Mouse (Mus musculus) sigmoid colon, adult 10 weeks (tissue): ENCODE measurements around the gene Epm2a. TPM values are rescaled to one million over a fixed set of nuclear protein-coding genes. Genes with fewer than 3 reads are reported as not detected.

ENCODE experiments used
- polyA plus RNA-seq: library from polyadenylated mRNA; stranded (reverse); fragments of 350-450 nt; fragmentation: Illumina TruSeq; extraction: RNeasy Lipid Tissue Mini Kit (QIAGEN cat#74804); gene quantifications from one replicate; pipeline ENCODE4 v1.2.3, GENCODE M21; 2014; ENCODE audit warnings: low read depth, low replicate concordance

Epm2a gene
- 3.8 TPM for polyA plus RNA-seq

GRCm38 (mm10) chr10:11343205-11344141 lies at the start of gene Epm2a:
TSS of gene Epm2a (plus strand) at chr10:11343404.

Other genes starting within 250 kb of the Epm2a start
- 26.3 TPM for gene Shprh, start 194.0 kb upstream of the Epm2a start, polyA plus RNA-seq
- gene Fbxo30, start 62.1 kb upstream of the Epm2a start, polyA plus RNA-seq, result 34.3 TPM